Comparison of ENCODE assay signal across 34 mouse cellular contexts in genomic region chr13:57212251-57212650, GRCm38 (mm10).
"Had no signal": no experiment of that assay in that cellular context is flagged by ENCODE, and none has a peak within 500 bp of the region (broad histone marks: within the 10 kb centered on the region; RNA-seq: fewer than 3 reads in every experiment).

No protein-coding gene starts in this region.

- H3K9ac ChIP-seq: heart, embryonic 12.5 days; heart, embryonic 13.5 days; heart, embryonic 15.5 days; hindbrain, embryonic 12.5 days; hindbrain, embryonic 13.5 days; hindbrain, embryonic 14.5 days; hindbrain, embryonic 15.5 days; intestine, embryonic 15.5 days; kidney, embryonic 15.5 days had no signal

- ATAC-seq: hindbrain, embryonic 16.5 days; hindbrain, postnatal 0 days; inflammation-experienced regulatory T-cells, adult 6 months; intestine, embryonic 15.5 days; intestine, embryonic 16.5 days; intestine, postnatal 0 days had no signal

- H3K4me3 ChIP-seq: heart, embryonic 10.5 days; heart, embryonic 12.5 days; heart, embryonic 13.5 days; heart, embryonic 15.5 days; hindbrain, embryonic 10.5 days; hindbrain, embryonic 12.5 days; hindbrain, embryonic 13.5 days; hindbrain, embryonic 15.5 days; intestine, embryonic 15.5 days; kidney, embryonic 15.5 days; layer of hippocampus, adult 2 months had no signal

- H3K27ac ChIP-seq: heart, embryonic 10.5 days; heart, embryonic 13.5 days; heart, embryonic 15.5 days; hindbrain, embryonic 10.5 days; hindbrain, embryonic 12.5 days; hindbrain, embryonic 13.5 days; hindbrain, embryonic 14.5 days; hindbrain, embryonic 15.5 days; hindbrain, postnatal 0 days; intestine, embryonic 15.5 days; kidney, embryonic 15.5 days; kidney, postnatal 0 days; layer of hippocampus, adult 2 months had no signal

- H3K4me1 ChIP-seq: heart, embryonic 15.5 days; intestine, embryonic 15.5 days; kidney, embryonic 15.5 days had no signal

- H3K9me3 ChIP-seq: heart, embryonic 10.5 days; heart, embryonic 12.5 days; heart, embryonic 13.5 days; heart, embryonic 15.5 days; hindbrain, embryonic 10.5 days; hindbrain, embryonic 12.5 days; hindbrain, embryonic 13.5 days; hindbrain, embryonic 15.5 days; intestine, embryonic 15.5 days; kidney, embryonic 15.5 days had no signal

- DNase-seq: heart, postnatal 10 days; heart, postnatal 14 days; heart, postnatal 36 days; kidney, adult 11 months; kidney, adult 18-20 months; kidney, adult 2 months; kidney, adult 8-10 months; kidney, adult 9 months; kidney, postnatal 10 days; kidney, postnatal 14 days; kidney, postnatal 25 days; kidney, postnatal 36 days; kidney, postnatal 4 days; layer of hippocampus, adult 9-11 months; layer of hippocampus, postnatal 36 days had no signal

- H3K36me3 ChIP-seq: heart, embryonic 10.5 days; heart, embryonic 12.5 days; heart, embryonic 13.5 days; heart, embryonic 15.5 days; hindbrain, embryonic 10.5 days; hindbrain, embryonic 12.5 days; hindbrain, embryonic 13.5 days; hindbrain, embryonic 15.5 days; intestine, embryonic 15.5 days; kidney, embryonic 15.5 days had no signal

- H3K27me3 ChIP-seq: heart, embryonic 12.5 days; heart, embryonic 13.5 days; heart, embryonic 15.5 days; hindbrain, embryonic 13.5 days; hindbrain, embryonic 15.5 days; intestine, embryonic 15.5 days; kidney, embryonic 15.5 days had no signal

- H3K4me2 ChIP-seq: heart, embryonic 11.5 days; heart, embryonic 12.5 days; heart, embryonic 13.5 days; heart, embryonic 15.5 days; hindbrain, embryonic 12.5 days; hindbrain, embryonic 13.5 days; hindbrain, embryonic 14.5 days; hindbrain, embryonic 15.5 days; intestine, embryonic 15.5 days; kidney, embryonic 15.5 days had no signal
